Mouse (Mus musculus) urinary bladder, adult 2 months (tissue): ENCODE measurements around the gene Itga3. TPM values are rescaled to one million over a fixed set of nuclear protein-coding genes. Genes with fewer than 3 reads are reported as not detected.

ENCODE experiments used
- DNase-seq: peaks from one replicate; pipeline ENCODE4 v3.0.0; 2022; ENCODE audit warnings: low spot score
- polyA plus RNA-seq: library from polyadenylated mRNA; depleted of rRNA; stranded (reverse); fragments of >200 nt; gene quantifications from 2 replicates; pipeline ENCODE4 v1.2.3, GENCODE M21; 2012; rRNA removed

Gene Itga3
- polyA plus RNA-seq, 1 experiment: 55.1 TPM

DNA sequence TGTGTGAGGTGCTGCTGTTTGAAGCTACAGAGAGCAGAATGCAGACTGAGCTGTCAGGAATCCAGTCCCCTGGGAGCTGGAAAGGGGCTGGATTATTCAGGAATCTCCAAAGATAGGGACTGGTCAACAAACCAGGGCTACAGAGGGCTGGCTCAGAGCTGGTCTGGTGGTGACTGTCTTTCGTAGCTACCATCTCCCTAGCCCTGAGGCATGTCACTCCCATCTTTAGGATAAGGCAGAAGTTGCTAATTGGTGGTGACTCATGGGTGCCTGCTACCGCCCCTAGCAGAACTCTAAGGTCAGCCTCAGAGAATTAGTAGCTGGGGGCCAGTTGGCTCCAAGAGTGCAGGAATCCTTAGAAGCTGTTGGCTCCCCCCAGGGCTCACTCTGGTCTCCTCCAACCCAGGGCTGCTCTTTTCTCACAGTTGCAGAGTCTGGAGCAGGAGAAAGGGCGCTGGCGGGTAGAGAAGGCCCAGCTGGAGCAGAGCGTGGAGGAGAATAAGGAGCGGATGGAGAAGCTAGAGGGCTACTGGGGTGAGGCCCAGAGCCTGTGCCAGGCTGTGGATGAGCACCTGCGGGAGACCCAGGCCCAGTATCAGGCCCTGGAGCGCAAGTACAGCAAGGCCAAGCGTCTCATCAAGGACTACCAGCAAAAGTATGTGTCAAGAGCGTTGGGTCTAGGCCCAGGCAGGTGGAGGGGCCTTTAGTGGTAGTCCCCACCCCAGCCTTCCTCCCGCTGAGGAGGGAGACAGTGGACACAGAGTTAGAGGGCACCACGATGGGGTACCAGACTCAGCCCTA, 72.3 kb downstream of the Itga3 start:
- DNase-seq: no peak

GRCm38 (mm10) chr11:95002705-95003104, 73.9 kb downstream of the Itga3 start:
- DNase-seq: no peak

DNA sequence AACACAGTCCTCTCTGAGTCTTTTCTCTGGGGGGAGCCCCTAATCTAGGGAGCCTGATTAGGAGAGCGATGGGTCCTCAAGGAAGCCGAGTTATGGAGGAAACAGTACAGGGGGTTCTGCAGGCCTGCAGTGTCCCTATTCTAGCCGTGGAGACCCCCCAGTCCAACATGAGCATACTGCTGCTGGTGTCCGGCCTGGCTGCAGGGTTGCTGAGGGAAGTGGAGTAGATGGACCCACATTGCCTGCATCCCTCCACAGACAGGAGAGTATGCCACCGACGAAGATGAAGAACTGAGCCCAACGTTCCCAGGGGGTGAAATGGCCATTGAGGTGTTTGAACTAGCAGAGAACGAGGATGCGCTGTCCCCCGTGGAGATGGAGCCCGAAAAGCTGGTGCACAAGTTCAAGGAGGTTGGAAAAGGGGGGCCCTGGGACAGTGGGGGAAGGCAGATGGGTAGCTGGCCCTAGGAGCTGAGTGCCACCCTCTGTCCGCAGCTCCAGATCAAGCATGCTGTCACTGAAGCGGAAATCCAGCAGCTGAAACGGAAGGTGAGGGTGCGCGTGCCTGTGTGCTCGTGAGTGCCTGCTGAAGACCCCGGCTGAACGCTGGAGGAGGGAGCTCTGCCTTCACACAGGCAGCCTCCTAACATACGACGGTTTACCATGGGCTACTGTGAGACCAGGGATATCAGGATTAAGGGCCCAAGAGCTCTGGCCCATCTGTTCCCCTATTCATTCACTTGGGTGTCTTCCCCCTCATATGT, 74.8 kb downstream of the Itga3 start:
- DNase-seq: no peak

DNA sequence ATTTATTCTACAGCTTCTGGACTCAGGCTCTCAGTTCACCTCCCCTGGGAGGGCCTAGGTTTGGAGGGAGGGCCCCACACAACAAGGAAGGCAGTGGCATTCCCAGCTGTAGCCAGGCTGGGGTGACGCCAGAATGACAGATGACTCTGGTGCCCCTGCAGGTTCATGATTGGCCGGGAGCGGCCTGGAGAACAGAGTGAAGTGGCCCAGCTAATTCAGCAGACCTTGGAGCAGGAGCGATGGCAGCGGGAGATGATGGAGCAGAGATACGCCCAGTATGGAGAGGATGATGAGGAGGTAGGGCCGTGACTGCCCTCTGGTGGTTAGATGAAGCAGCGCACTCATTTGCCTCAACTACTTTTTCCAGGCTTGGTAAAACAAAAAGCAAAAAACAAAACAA, 75.5 kb downstream of the Itga3 start:
- no peak for DNase-seq

DNA sequence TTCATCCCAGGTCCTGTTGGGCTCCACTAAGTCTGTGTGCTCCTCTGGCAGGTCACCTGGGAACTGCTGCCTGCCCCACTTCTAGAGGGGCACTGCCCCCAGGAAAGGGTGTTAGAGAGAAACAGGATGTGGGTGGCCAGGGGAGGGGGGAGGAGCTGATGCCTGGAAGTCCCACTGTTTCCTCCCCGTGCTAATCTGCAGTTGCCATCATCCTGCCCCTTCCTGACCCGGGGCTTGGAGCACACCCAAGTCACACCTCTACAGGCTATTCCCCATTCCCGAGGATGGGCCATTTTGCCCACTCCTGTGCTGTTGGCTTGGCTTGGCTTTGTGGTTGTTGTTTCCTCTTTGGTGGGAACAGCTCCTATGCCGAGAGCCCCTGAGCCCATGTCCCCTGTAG, 76.1 kb downstream of the Itga3 start:
- no peak for DNase-seq

GRCm38 (mm10) chr11:95000128-95000527, 76.5 kb downstream of the Itga3 start:
- no peak for DNase-seq

DNA sequence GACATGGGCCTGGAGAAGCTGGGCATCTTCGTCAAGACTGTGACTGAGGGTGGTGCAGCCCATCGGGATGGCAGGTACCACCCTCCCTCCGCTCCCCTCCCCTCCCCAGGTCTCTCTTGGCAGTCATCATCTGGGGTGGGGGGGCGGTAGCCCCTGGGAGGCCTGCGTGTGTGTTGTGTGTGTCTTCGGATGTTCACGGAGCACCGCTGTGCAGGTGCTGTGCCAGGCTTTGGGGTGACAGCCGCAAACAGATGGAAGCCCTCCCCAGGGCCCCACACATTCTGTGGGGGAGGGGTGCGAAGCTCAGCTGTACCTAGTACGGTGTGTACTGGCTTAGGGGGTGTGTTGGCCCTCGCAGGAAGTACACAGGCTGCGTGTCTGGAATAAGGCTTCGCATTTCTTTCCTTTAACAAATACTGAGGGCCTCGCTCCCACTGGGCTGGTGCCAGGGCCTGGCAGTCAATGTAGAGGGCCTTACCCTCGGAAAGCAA, 78.5 kb downstream of the Itga3 start:
- DNase-seq: no peak

GRCm38 (mm10) chr11:94997596-94997995, 79.0 kb downstream of the Itga3 start:
- no peak for DNase-seq

DNA sequence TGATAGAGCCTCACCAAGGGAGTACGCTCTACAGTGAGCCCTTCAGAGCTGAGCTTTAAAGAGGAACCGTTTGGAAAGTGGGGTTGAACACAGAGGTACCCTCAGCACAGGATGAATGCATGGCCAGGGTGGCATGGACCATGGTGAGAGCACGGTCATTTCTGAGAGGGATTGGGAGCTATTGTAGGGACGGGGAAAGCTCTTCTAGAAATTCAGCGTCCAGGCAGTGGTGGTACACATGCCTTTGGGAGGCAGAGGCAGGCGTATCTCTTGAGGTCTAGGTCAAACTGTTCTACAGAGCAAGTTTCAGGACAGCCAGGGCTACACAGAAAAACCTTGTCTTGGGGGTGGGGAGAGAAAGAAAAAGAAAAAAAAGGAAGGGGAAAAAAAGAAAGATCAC, 79.6 kb downstream of the Itga3 start:
- DNase-seq: no peak

DNA sequence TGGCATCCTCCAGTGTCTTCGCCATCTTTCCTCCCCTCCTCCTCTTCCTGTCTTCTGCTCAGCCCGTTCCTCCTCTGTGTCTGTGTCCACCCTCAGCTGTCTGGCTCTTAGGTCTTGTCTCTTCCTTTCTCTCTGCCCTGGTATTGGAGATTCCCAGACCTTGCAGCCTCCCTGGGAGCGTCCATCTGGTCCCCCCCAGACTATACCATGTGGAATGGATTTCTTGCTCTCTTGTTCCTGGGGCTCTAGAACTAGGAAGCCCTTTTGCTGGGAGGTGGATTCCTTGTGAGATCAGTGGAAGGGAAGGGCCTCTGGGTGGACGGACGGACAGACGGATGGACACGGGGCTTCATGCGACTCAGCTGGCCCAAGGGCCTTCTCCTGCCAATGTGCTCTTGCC, 80.5 kb downstream of the Itga3 start:
- DNase-seq: no peak

GRCm38 (mm10) chr11:94994947-94995772, 81.4 kb downstream of the Itga3 start:
- no peak for DNase-seq

Other genes starting within 250 kb of the Itga3 start
- gene Col1a1, start 140.6 kb downstream of the Itga3 start, polyA plus RNA-seq: 953 and 1,532 TPM in 2 replicates
- 0.19 and 0.22 TPM in 2 replicates for gene Hils1, start 109.2 kb downstream of the Itga3 start, polyA plus RNA-seq
- 69.2 and 93.5 TPM in 2 replicates for gene Sgca, start 100.5 kb downstream of the Itga3 start, polyA plus RNA-seq
- gene Ppp1r9b, start 85.8 kb downstream of the Itga3 start, polyA plus RNA-seq: 16.0 and 35.7 TPM in 2 replicates
- 5.8 and 9.6 TPM in 2 replicates for gene Samd14, start 66.9 kb downstream of the Itga3 start, polyA plus RNA-seq
- 34.6 and 59.4 TPM in 2 replicates for gene Pdk2, start 35.4 kb downstream of the Itga3 start, polyA plus RNA-seq
- 0.39 and 0.41 TPM in 2 replicates for gene Dlx3, start 43.3 kb upstream of the Itga3 start, polyA plus RNA-seq
- gene Dlx4, start 69.5 kb upstream of the Itga3 start, polyA plus RNA-seq: 0.27 and 0.36 TPM in 2 replicates
- 0.06 TPM in 1 of 2 replicates, not detected in the other for gene Tac4, start 184.7 kb upstream of the Itga3 start, polyA plus RNA-seq
- 36.3 and 38.0 TPM in 2 replicates for gene Kat7, start 233.4 kb upstream of the Itga3 start, polyA plus RNA-seq